Mouse (Mus musculus) thymus, adult 2 months (tissue): ENCODE data around the gene Tlcd1.

ENCODE experiments used
- CTCF ChIP-seq: fragments of 200-500 bp; IDR thresholded peaks from 2 replicates; pipeline ENCODE4 v1.5.1; 2012; ENCODE audit warnings: mild to moderate bottlenecking, control low read depth, low read length, moderate library complexity, borderline replicate concordance; ENCODE audit not compliant: control insufficient read depth, poor library complexity, insufficient read depth; ENCODE audit errors: extremely low read depth
- POLR2A ChIP-seq: fragments of 200-500 bp; IDR thresholded peaks from 2 replicates; pipeline ENCODE4 v1.6.1; 2012; ENCODE audit warnings: mild to moderate bottlenecking, low read length, control low read depth, moderate library complexity; ENCODE audit not compliant: control insufficient read depth, poor library complexity, insufficient read depth; ENCODE audit errors: extremely low read depth

DNA sequence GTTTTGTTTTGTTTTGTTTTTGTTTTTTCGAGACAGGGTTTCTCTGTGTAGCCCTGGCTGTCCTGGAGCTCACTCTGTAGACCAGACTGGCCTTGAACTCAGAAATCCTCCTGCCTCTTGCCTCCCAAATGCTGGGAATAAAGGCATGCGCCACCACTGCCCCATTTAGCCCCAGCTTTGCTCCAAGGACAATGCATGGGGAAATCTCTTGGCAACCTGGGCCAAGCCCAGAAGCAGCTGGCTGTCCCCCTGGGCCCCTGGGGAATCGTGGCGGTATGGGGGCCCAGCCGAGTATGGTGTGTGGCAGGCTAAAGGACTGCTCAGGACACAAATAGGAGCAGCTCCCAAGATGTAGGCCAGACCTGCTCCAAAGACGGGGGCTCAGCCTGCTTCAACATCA is 27.8 kb downstream of the Tlcd1 start:
- TF ChIP-seq POLR2A (no peak), CTCF (no peak)
